Mouse (Mus musculus): ENCODE measurements around the gene Noxo1.

DNA sequence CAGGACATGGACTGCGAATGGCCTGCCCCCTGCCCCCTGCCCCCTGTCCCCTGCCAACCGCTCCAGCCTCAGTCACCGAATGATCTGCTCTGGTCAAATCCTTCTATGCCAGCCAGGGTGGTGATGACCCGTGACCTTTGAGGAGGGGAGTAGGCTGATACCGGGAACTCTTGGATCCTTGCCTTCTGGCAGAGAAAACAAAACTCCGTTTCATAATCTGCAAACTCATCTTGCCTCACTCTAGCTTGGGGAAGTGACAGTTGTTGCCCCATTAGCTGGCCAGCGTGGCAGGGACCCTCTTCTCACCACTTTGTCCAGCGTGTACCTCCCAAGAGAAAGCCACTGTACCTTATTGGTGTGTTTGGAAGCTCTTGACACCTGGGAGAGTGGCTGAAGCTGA is 46.3 kb downstream of the Noxo1 start:
- no peak for TF ChIP-seq POLR2A (IDR thresholded peaks at IDR 0.05; ENCODE audit: low read depth, low read length)
- no peak for TF ChIP-seq CTCF (conservative IDR thresholded peaks at IDR 0.05; ENCODE audit: insufficient read depth, insufficient read length, low read depth, low read length)

Measured in kidney, adult 2 months (tissue).